Mouse (Mus musculus) central nervous system, embryonic 14 days (tissue): ENCODE measurements around the gene Tesc. TPM values are rescaled to one million over a fixed set of nuclear protein-coding genes. Genes with fewer than 3 reads are reported as not detected.

Experiments used
- polyA plus RNA-seq: library from polyadenylated mRNA; depleted of rRNA; stranded (reverse); fragments of >200 nt; gene quantifications from 2 replicates; pipeline ENCODE4 v1.2.3, GENCODE M21; 2012; rRNA removed

Gene Tesc
- polyA plus RNA-seq: 3.1 and 3.5 TPM in 2 replicates

DNA sequence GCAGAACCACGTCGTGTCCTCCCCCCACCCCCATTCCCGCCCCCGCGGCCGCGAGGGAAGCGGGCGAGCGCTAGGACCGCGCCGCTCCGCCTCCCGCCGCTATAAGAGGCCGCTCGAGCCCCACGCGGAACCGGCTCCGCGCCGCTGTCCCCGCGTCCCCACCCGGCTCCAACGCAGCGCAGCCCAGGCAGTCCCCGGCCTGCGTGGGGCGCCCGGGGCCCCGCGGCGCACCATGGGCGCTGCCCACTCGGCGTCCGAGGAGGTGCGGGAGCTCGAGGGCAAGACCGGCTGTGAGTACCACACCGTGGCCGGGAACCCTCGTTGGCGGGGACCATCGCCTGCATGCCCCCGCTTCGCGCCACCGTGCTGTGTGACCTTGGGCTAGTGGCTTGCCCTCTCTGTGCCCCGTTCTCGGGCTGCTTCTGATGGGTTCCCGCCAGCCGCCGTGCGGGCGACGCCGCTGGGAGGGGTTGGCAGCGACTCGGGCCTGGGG lies at the start of gene Tesc:
Gene Tesc, plus strand, starts transcription at position 46 of the 493 bp plus-strand sequence.

Other genes with a start within 250 kb of the Tesc start
- 3.3 and 3.9 TPM in 2 replicates for gene Nos1, start 246.7 kb upstream of the Tesc start, polyA plus RNA-seq
- gene Fbxo21, start 51.0 kb upstream of the Tesc start, polyA plus RNA-seq: 131 and 158 TPM in 2 replicates
- 46.1 and 48.6 TPM in 2 replicates for gene Fbxw8, start 127.7 kb downstream of the Tesc start, polyA plus RNA-seq
- gene Hrk, start 136.9 kb downstream of the Tesc start, polyA plus RNA-seq: 3.4 and 3.8 TPM in 2 replicates
- 73.6 and 75.2 TPM in 2 replicates for gene Rnft2, start 217.4 kb downstream of the Tesc start, polyA plus RNA-seq
- gene 2410131K14Rik, start 217.5 kb downstream of the Tesc start, polyA plus RNA-seq: 18.9 and 19.6 TPM in 2 replicates